Mouse (Mus musculus): ENCODE data around the gene Slc4a11.

Gene Slc4a11

DNA sequence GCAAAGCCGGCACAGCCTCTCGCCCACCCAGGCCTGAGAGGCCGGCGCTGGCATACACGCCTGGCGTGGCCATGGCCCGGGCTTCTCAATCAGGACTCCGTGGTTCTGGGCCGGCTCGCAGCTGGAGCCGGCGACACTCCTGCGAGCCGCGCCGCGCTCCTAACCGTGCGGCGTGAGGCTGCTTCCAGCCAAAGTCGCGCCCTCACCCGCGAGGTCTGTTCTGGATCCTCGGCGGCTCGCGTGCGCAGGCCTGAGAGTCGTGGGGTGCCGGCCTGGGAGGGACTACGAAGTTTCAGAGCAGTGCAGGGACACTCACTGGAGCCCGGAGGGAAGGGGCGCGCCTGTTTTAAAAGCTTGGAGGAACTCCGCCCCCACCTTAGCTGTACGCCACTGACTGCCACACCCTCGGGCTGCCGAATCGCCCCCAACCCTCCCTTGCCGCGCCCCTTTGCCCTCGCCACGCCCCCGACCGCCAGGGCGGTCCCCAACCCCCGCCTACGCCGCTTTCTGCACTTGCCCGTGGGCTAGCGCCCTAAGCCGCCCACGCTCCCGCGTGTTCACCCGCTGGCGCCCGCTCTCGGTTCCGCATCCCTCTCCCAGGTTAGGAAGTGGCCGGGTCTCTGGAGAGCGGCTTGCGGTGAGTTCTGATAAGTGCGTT lies at the start of gene Slc4a11:
Gene Slc4a11 (minus strand): TSS at position 367 of the 658 bp plus-strand sequence.
- peak; percentile 46 for DNase-seq (ENCODE audit: low read depth, low spot score)

DNA sequence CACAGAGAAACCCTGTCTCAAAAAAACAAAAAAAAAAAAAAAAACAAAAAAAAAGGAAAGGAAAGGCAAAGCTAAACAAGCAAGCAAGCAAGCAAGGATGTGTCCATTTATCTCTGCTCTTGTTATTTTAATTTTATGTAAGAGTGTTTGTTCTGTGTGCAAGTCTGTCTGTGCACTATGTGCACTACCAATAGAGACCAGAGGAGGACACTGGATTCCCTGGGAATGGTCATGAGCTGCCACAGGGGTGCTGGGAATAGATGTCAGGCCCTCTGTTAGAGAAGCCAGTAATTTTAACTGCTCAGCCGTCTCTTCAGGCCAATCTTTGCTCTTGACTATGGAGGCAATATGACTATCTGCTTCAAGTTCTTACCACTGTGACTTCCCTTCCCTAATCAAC lies 46.3 kb upstream of the Slc4a11 start:
- no peak for DNase-seq (ENCODE audit: low read depth, low spot score)

DNA sequence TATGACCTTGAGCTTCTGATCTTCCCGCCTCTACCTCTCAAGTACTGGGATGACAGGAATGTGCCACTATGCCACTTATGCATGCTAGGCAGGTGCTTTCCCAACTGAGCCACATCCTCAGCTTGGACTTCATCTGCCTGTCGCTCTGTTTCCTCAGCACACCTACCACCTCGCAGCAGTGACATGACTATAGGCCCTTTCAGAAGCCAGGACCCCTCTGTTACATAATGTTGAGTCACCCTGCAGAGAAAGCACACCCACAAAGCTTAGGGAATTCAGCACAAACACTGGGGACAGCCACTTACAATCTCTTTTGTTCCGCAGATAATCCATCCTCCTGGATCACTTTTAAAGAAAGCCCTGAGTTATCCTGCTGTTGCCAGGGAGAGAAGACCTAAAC lies 42.8 kb upstream of the Slc4a11 start:
- no peak for DNase-seq (ENCODE audit: low read depth, low spot score)

DNA sequence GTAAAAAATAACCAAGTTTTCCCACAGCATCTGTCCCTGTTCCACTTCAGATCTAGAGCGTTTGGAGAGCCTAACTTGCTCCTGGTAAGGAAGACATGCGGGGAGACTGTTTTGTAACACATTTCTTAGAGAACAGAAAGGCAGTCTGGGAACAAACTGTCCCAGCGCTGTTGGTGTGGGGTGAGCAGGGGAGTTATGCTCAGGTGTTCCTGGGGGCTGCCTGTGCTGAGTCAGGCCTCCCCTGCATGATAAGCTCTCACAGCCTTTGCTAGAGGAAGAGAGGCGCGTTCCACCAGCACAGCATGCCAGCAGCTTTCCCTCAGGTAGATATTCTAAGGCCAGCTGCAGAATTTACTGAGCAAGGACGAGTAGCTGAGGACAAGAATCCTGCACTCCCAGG lies 40.7 kb upstream of the Slc4a11 start:
- no peak for DNase-seq (ENCODE audit: low read depth, low spot score)

DNA sequence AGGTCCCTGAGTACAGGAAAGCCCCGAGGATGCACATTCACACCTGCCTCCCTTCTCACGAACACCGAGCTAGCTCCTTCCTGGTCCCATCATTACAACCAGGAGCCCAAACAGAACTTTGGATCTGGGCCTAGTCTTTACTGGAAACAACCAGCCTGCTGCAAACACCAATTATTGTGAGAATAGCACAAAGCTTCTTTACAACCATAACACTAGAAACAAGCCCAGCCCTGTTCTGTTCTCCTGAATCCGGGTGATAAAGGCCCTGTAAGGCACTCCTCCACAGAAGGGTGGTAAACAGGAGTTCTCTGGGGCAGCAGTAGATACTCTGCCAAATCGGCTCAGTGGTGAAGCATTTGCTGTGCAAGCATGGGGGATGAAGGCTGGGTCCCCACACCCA lies 38.0 kb upstream of the Slc4a11 start:
- DNase-seq (ENCODE audit: low read depth, low spot score) = no peak

DNA sequence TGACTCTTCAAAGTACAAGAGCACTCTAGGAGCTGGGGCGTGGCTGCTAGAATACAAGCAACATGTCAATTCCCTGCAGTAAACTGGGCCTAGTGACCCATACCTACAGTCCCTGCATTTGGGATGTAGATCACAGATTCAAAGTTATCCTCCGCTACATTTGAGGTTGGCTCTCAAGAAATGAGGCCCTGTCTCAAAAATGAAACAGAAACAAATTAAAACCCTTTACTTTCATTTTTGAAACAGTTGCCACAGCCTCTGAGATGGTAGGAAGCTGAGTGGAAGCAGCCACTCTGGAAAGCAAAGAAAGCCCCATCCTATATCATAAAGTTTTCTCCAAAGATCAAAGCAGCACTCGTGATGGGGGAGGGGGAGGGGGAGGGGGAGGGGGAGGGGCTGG lies 36.1 kb upstream of the Slc4a11 start:
- no peak for DNase-seq (ENCODE audit: low read depth, low spot score)

DNA sequence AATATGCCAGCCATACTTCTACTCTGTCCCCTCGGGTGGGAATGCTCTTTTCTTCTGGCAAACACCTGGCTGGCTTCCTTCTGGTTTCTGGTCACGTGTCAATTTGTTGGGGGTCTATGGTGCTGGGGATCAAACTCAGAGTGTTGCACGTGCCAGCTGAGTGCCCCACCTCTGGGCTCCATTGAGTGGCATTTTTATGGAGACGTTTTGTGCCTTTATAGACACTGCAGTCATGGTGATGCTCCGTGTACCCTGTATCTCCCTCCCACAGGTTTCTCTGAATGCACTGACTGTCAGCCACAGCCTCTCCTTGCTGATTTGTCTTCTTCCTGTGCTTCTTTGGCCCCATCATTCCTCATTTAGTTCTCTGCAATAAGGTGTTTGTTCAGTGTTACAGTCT lies 34.5 kb upstream of the Slc4a11 start:
- DNase-seq (ENCODE audit: low read depth, low spot score) = no peak

DNA sequence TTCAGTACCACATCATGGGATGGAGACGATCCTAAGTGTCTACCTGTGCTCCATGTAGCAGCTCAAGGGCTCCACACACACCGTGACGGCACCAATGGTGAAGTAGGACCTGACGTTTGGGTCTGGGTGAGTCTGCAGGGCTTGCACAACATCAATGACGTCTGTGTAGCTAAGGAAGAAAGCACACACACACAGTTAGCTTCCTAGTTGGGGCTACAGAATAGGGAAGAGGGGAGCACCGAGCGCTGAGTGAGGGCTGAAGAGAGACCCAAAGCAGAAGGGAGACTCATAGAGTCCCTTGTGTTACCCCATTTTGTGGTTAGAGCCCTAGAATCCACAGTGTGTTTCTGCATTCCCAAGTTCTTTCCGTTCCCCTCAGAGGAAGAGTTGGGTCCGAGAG lies 33.4 kb upstream of the Slc4a11 start:
- no peak for DNase-seq (ENCODE audit: low read depth, low spot score)

DNA sequence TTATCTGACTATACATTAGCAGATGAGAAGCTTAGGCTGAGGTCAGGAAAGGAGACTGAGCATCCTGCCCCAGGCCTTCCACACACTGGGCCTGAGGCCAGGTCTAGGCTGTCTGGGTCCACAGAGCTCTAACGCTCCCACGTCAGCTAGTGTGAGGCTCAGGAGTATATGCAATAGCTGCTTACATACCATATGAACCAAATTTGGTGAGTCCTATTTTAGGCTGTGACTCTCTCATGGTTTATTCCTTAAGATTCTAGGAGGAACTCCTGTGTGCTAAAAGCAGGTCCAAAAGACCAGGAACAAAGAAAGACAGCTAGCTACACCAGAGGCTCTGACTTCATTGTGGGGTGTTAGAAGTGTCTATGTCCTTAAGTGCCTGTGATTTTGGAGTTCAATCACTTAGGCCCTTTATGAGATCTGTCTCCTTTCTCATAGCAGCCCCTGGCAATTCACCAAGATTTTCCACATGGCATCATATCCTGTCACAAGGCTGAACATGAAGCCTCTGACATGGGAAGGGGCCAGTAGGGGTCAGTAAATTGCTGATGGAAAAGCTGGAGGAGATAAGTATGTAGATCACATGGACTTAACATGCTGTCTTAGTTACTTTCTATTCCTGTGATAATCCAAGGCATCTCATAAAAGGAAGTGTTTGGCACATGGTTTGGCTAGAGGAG lies 31.7 kb upstream of the Slc4a11 start:
- no peak for DNase-seq (ENCODE audit: low read depth, low spot score)

DNA sequence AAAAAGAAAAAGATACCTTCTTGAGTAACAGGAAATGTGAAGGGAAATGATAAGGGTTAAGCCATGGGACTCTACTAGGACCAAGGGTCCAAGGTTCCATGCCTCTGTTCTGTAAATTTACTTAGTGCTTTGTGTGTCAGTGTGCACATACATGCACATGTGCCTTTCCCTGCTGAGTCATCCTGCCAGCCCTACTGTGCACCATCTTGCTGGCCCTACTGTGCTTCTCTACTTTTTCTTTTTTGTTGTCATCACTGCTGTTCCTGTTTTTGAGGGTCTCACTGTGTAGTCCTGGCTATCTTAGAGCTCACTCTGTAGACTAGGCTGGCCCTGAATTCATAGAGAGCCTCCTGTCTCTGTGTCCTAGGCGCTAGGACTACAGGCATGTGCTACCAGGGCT lies 30.4 kb upstream of the Slc4a11 start:
- DNase-seq (ENCODE audit: low read depth, low spot score) = no peak

DNA sequence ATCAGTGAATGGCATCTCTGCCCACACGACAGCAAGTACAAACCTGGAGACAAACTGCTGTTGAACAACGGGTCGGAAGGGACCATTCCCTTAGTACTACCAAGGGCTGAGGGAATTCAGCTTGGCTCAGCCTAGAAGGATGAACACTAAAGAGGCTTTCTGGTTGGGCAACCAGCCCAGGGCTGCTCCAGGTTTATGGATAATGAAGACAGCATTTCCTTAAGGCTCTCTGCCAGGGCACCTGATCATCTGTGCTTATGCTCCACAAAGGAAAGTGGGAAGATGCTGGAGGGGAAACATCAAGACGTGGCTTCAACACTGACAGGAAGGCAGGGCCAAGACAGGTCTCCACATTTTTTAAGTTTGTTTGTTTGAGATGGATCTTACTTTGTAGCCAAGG lies 27.1 kb upstream of the Slc4a11 start:
- DNase-seq (ENCODE audit: low read depth, low spot score) = no peak

DNA sequence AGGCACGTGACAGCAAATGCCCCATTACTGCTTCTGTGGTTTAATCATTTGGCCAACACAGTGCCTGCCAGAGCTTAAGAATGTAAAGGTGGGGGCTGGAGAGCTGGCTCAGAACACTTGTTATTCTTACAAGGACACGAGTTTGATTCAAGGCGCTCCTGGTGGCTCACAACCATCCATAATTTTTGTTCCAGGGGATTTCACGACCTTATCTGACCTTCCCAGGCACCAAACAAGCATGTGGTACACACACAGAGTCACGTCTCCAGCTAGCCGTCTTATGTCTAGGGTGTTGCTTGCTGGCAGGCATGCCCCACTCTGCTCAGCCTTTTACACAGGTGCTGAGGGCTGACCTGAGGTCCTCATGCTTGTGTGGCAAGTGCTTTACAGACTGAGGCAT lies 20.6 kb upstream of the Slc4a11 start:
- DNase-seq (ENCODE audit: low read depth, low spot score) = no peak

DNA sequence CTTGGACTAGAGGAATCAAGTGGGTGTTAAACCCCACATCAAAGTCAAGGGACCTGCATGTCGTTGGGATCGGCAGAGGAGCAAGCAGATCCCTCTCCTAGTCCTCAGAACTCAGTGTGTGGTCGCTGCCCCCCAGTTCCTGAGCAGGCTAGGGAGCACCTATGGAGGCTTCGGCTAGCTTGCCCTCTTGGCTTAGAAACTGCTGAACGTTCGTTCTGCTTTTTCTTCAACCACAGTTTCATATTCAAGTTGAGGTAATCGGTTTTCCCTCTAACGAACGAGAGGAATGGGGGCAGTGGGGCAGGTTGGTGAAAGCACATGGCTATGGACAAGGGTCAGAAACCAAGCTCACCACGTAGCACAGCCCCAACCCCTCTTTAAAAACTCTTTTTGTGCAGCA lies 9.7 kb upstream of the Slc4a11 start:
- no peak for DNase-seq (ENCODE audit: low read depth, low spot score)

DNA sequence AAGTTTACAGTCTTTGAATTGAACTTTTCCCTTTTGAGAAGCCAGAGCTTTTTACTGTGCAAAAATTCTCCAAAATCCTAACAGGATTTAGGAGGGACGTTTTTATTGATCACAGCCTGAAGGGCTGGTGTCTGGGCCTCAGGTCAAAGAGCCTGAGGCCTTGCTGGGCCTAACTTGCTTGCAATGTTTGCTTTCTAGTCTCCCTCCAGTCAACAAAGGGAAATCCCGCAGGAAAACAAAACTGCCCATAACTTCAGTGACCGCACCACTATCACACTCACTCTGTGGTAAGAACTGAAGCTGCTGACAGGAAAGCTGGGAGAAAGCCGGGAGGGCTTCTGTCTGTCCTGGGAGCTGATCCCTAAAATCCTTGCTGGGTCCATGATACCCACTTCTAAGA lies 9.3 kb upstream of the Slc4a11 start:
- DNase-seq (ENCODE audit: low read depth, low spot score) = no peak

DNA sequence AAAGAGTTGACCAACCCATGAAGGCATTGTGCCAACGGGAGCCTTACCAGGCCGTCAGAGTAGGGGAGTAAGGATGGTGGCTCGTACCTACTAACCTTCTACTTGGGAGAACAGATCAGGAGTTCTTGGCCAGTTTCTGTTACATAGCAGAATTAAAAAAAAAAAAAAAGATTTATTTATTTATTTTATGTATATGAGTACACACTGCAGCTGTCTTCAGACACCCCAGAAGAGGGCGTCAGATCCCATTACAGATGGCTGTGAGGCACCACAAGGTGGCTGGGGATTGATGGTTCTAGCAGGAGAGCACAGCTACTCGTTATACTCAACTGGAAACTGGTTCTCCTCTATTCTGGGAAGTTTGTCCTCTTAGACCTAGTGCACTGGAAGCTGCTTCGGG lies 7.9 kb upstream of the Slc4a11 start:
- DNase-seq (ENCODE audit: low read depth, low spot score) = no peak

DNA sequence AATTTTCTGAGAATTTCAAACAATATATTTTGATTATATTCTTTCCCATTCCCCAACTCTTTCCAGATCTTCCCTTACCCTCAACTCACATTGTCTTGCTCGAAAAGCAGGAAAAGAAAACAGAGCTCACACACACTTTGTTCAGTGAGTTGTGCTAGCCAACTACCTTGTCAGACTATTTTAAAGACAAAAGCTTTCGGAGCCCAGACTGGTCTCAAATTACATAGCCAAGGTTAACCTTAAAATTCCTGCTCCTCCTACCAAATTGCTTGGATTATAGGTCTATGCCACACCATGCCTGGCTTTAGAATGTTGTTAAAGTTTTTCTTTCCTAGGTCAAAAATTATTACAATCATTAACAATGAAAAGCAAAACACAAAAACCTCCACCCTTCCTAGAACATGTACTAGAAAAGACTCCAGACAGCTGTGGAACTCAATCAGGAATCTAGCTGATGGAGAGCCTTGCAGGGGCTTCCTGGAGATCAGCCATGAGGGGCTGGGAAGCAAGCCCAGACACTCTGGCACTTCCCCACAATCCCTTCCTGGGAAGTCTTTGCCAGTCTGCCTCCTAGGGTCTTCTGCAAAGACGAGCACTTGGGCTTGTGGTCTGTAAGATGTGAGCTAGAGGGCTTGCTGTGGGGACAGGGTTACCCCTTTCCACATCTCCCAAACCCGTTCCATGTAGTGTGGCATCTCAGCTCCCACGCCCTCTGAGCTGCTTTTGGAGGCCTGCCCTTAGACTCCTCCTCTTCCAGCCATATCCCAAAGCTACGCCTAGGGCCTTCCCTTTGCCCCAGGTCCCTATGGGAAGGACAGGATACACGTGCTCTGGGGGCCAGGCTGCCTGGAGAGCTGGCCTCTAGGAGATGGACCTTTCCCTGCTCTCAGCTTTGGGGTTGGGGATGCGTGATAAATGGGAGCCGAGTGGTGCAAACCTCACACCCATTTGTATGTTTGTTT lies 7.0 kb upstream of the Slc4a11 start:
- DNase-seq (ENCODE audit: low read depth, low spot score) = no peak

DNA sequence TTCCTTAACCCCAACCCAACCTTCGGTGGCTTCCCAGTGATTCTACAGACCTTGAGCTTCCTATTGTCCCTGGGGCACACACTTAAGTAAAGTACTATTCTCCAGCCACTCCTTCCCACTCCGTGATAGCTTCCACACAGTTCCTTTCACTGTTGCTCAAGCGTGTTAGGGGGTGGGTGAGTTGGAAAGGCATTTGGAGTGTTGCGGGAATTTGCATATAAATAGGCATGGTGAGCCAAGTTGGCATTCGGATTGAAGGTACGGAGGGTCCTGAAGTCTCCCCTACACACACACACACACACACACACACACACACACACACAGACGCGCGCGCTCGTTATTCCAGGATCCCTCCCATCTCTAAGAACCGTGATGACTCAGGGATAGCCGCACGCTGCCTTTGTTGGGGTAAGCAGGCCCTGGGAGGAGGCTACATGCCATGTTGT lies 525 bp upstream of the Slc4a11 start:
- no peak for DNase-seq (ENCODE audit: low read depth, low spot score)

DNA sequence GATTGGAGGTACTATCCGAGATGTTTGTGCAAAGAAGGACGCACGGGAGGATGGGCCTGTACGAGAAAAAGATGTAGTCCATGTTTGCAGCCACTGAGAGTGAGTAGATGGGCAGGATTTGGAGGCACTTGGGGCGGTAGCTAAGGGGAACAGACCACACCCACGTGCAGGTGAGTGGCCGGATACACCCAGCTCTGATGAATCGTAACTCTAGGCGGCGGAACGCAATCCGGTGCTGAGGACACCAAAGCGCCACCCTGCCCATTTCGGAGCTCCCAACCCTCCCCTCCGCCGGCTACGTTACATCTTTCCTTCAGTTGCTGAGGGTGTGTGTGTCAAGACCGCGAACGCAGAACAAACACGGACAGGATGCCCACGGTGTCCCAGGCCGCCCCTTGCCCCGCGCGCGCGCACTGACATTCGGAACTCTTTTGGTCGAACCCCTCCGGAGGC lies 593 bp downstream of the Slc4a11 start:
- no peak for DNase-seq (ENCODE audit: low read depth, low spot score)

DNA sequence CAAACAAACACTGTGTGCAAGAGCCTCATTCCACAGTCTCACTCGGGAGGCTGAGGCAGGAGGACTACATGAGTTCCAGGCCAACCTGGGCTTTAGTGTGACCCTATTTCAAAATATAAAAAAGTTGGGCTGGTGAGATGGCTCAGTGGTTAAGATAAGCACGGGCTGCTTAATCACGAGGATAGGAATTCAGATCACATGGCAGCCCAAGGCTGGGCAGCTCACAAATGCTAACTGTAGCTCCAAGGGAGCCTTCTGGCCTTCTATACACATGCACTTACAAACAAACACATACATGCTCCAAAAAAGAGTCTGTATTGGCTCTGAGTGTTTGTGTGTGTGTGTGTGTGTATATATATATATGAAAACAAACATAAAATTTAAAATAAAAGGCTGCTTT lies 3.8 kb downstream of the Slc4a11 start:
- DNase-seq (ENCODE audit: low read depth, low spot score) = no peak

DNA sequence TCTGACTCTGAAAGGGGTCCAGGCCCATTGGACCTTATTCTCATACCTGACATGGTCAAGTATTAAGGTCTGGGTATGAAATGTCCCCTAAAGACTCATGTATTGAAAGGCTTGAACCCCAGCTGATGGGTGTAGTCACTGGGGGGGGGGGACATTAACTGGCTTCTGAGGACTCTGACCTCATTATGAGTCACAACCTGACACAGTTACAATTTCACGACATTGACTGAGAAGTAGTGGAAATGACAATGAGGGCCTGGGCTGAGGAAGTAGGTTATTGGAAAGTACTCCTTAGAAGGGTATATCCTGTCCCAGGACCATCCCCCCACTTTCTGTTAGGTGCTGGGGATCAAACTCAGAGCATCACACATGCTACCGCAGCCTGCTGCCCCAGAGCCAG lies 8.3 kb downstream of the Slc4a11 start:
- no peak for DNase-seq (ENCODE audit: low read depth, low spot score)

DNA sequence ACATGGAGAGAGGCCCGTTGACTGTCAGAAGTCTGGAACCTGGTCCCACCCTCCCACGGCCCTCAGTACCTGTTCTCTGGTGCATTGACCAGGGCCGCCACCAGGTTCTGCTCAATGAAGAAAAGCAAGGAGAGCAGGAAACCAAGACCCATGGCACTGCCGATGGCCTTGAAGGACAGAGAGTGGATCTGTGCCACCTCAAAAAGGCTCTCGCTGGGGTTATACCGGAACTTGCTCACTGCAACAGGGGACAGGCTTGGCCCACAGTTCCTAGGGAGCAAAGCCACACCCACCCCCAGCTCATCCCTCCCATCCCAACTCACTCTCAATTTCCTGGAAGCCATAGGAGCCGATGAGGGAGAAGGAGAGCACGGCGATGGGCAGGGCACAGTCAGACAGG lies 11.9 kb downstream of the Slc4a11 start:
- no peak for DNase-seq (ENCODE audit: low read depth, low spot score)

DNA sequence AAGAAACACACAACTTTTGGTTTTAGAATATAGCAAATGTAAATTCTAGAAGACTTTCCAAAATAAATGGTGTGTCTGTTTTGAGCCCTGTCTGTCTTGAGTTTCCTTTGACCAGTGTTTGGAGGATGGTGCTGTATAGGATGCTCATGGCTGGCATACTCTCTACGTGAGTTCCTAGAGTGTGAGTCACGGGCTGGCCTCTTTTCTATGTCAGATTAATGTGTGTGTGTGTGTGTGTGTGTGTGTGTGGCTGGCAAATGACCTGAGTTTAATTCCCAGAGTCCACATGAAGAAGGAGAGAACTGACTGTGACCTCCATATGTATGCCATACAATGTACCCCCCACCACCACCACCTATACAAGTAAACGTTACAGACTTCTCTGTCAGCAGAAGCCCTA lies 15.8 kb downstream of the Slc4a11 start:
- DNase-seq (ENCODE audit: low read depth, low spot score) = no peak
